Mouse (Mus musculus) midbrain, postnatal 0 days (tissue): ENCODE measurements around the gene Prss27. TPM values are rescaled to one million over a fixed set of nuclear protein-coding genes. Genes with fewer than 3 reads are reported as not detected.
"Not testable (repeated sequence)": the region's sequence is repeated elsewhere in the genome, so short reads cannot be mapped to it uniquely, and the experiment has no call there.

Source experiments
- ATAC-seq: fragments of 200-750 bp; cut with Nextera tagmentation; 2 replicates; pipeline ENCODE4 v1.8.0; 2017; ENCODE audit warnings: moderate number of reproducible peaks, mild to moderate bottlenecking, moderate TSS enrichment, moderate library complexity; ENCODE audit not compliant: low FRiP score
- DNase-seq: peaks from one replicate; pipeline ENCODE4 v3.0.0-alpha.2; 2015; ENCODE audit warnings: low spot score
- H3K27ac ChIP-seq: fragments of 300-500 bp; sonication (generic); 2 replicates; pipeline ENCODE4 v1.5.1; 2014; ENCODE audit warnings: low read depth, mild to moderate bottlenecking, low read length, mixed read lengths
- H3K27me3 ChIP-seq: fragments of 300-500 bp; sonication (generic); 2 replicates; pipeline ENCODE4 v1.6.1; 2014; ENCODE audit warnings: low read length, control low read depth, mixed read lengths; ENCODE audit not compliant: insufficient read depth
- H3K36me3 ChIP-seq: fragments of 300-500 bp; sonication (generic); 2 replicates; pipeline ENCODE4 v1.6.1; 2014; ENCODE audit warnings: low read length, control low read depth, mixed read lengths; ENCODE audit not compliant: insufficient read depth
- H3K4me1 ChIP-seq: fragments of 300-500 bp; sonication (generic); 2 replicates; pipeline ENCODE4 v1.6.1; 2014; ENCODE audit warnings: mild to moderate bottlenecking, control low read depth, antibody characterized with exemption, low read length, mixed read lengths; ENCODE audit not compliant: insufficient read depth
- H3K4me2 ChIP-seq: fragments of 300-500 bp; sonication (generic); 2 replicates; pipeline ENCODE4 v1.6.1; 2014; ENCODE audit warnings: low read depth, mild to moderate bottlenecking, low read length, mixed read lengths; ENCODE audit not compliant: poor library complexity, severe bottlenecking
- H3K4me3 ChIP-seq: fragments of 300-500 bp; sonication (generic); 2 replicates; pipeline ENCODE4 v1.5.1; 2014; ENCODE audit warnings: low read depth, mild to moderate bottlenecking, low read length, moderate library complexity
- H3K9ac ChIP-seq: fragments of 300-500 bp; sonication (generic); replicated peaks from 2 replicates; pipeline ENCODE4 v1.6.1; 2014; ENCODE audit warnings: mild to moderate bottlenecking, low read length, moderate library complexity, mixed read lengths; ENCODE audit not compliant: poor library complexity, severe bottlenecking
- H3K9me3 ChIP-seq: fragments of 300-500 bp; sonication (generic); 2 replicates; pipeline ENCODE4 v1.6.1; 2016; ENCODE audit warnings: low read length, control low read depth
- CTCF ChIP-seq: IDR thresholded peaks from 2 replicates; pipeline ENCODE4 v1.5.1; 2016; ENCODE audit warnings: antibody characterized with exemption, mild to moderate bottlenecking
- WGBS: fragments of 180-500 bp; shearing (Covaris S2); extraction: QIAGEN DNeasy Blood & Tissue Kit; methylation state at CpG from one replicate; pipeline ENCODE4 v1.1.7; 2014; 5-methylcytosine and 5-hydroxymethylcytosine counted together
- microRNA-seq: library from miRNA; unstranded; fragments of <30 nt; microRNA quantifications from one replicate; pipeline ENCODE4, GENCODE M21; 2016; ENCODE audit warnings: borderline number of aligned reads
- polyA plus RNA-seq: library from polyadenylated mRNA; unstranded; fragments of >200 nt; fragmentation: Nextera tagmentation; extraction: Ambion mirVana; gene quantifications from 2 replicates; pipeline ENCODE4 v1.2.1, GENCODE M21; 2015
- total RNA-seq: library from RNA; depleted of rRNA; stranded (reverse); fragments of >200 nt; gene quantifications from 2 replicates; pipeline ENCODE4 v1.2.3, GENCODE M21; 2014; rRNA removed

Gene Prss27
- total and polyA plus RNA-seq, 2 experiments from 2014 or later, result not detected

GRCm38 (mm10) chr17:24069531-24069930, 31.6 kb downstream of the Prss27 start:
- no peak for DNase-seq
- 0 out of 2 replicates have a peak, but pooled peaks cover 3% of the 10 kb centered on the region for H3K36me3 ChIP-seq
- H3K27me3 ChIP-seq, result no peaks in the 10 kb centered on the region
- ATAC-seq, result no peak
- peaks cover 7% of the 10 kb centered on the region for H3K4me1 ChIP-seq
- H3K27ac ChIP-seq, result no peak overlapping the region
- no peak overlapping the region for H3K4me2 ChIP-seq
- no peak overlapping the region for H3K4me3 ChIP-seq
- 93% methylated on average over 3 of the region's 3 CpGs for WGBS
- no peak for TF ChIP-seq CTCF
- H3K9me3 ChIP-seq, result no peaks in the 10 kb centered on the region
- no peak overlapping the region for H3K9ac ChIP-seq

- Histone ChIP-seq H3K4me2 (peak within 1 kb of the TSS; percentile 66), H3K27ac (peak within 1 kb of the TSS; percentile 82), H3K4me3 (peak within 1 kb of the TSS; percentile 95), H3K9me3 (no peaks in the 10 kb centered on the region), H3K4me1 (peaks cover 7% of the 10 kb centered on the region), H3K36me3 (peaks cover 13% of the 10 kb centered on the region), H3K9ac (peak within 1 kb of the TSS; percentile 94), H3K27me3 (no peaks in the 10 kb centered on the region)
- no peak for TF ChIP-seq CTCF
- under 1% methylated on average over 59 of the region's 62 CpGs for WGBS
- DNase-seq (peak; percentile 98), ATAC-seq (peak; percentile 97)
Observed at GRCm38 (mm10) chr17:24072919-24073696, 35.2 kb downstream of the Prss27 start, which contains the start of gene Kctd5. Gene Kctd5 (minus strand): TSS chr17:24073485.

- Histone ChIP-seq H3K4me1 (peaks cover 1% of the 10 kb centered on the region), H3K4me2 (no peak overlapping the region), H3K4me3 (no peak overlapping the region), H3K27me3 (no peaks in the 10 kb centered on the region), H3K27ac (no peak overlapping the region), H3K9me3 (no peaks in the 10 kb centered on the region), H3K36me3 (peaks cover 33% of the 10 kb centered on the region), H3K9ac (no peak overlapping the region)
- ATAC-seq (no peak), DNase-seq (no peak)
- TF ChIP-seq CTCF, result no peak
- WGBS, result 93% methylated on average over 2 of the region's 2 CpGs
Observed at GRCm38 (mm10) chr17:24077101-24077500, 39.2 kb downstream of the Prss27 start.

DNA sequence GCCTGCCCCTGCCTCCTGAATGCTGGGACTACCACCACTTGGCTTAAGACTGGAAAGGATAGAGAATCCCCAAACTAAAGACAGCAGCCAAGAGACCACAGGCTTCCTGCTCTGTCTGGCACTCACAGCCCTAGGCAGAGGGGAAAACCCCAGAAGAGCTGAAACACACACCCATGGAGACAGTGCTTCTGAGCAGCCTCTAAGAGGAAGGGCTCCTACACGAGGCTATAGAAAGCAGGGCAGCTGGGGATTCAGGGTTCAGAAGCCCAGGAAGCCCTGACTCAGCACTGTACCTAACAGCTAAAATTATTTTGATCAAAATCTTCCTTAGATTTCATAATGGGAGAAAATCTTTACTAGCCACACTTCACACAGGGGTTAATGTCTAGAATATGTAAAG, 46.6 kb downstream of the Prss27 start:
- TF ChIP-seq CTCF, result no peak
- Histone ChIP-seq H3K9me3 (no peaks in the 10 kb centered on the region), H3K36me3 (peaks cover 36% of the 10 kb centered on the region; the same call in 1 of the 2 replicates), H3K27ac (no peak overlapping the region), H3K4me2 (no peak overlapping the region), H3K27me3 (no peaks in the 10 kb centered on the region), H3K9ac (no peak overlapping the region), H3K4me1 (no peaks in the 10 kb centered on the region), H3K4me3 (no peak overlapping the region)
- ATAC-seq (no peak), DNase-seq (no peak)
- WGBS, result 57% methylated on average over 1 of the region's 1 CpGs

DNA sequence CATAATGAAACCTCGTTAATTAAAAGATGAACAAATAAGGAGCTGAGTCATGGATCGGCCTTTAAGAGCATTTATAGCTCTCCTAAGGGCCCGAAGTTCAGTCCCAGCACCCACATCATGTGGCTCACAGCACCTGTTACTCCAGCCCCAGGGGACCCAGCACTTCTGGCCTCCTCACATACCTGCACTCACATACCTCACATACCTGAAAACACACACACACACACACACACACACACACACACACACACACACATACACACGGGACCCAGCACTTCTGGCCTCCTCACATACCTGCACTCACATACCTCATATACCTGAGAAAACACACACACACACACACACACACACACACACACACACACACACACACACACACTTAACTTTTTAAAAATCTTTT, 48.5 kb downstream of the Prss27 start:
- H3K27ac ChIP-seq, H3K4me3 ChIP-seq, H3K9ac ChIP-seq, H3K9me3 ChIP-seq, ATAC-seq, H3K4me2 ChIP-seq, DNase-seq, H3K27me3 ChIP-seq, H3K4me1 ChIP-seq: not testable (repeated sequence)
- peaks cover 46% of the 10 kb centered on the region for H3K36me3 ChIP-seq
- WGBS, result 97% methylated on average over 4 of the region's 4 CpGs

DNA sequence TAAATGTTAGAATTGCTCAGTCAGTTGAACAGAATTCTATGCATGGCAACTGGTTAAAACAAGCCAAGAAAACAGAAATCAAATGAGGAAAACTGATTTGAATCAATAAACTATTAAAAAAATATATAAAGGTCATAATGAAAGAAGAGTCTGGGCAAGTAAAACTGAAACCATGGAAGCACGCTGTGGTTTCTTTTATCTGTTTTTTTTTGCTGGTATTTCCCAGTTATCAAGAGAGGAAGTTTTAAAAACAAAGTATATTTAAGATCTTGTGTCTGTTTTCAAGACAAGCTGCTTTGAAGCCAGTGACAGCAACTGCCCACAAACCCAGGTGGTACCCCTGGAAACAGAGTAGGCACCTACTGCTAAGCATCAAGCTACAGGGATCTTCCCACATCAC, 52.6 kb downstream of the Prss27 start:
- Histone ChIP-seq H3K9me3 (no peaks in the 10 kb centered on the region), H3K27me3 (no peaks in the 10 kb centered on the region), H3K27ac (no peak overlapping the region), H3K4me1 (no peaks in the 10 kb centered on the region), H3K4me3 (no peak overlapping the region), H3K9ac (no peak overlapping the region), H3K36me3 (peaks cover 46% of the 10 kb centered on the region), H3K4me2 (no peak overlapping the region)
- no peak for TF ChIP-seq CTCF
- 95% methylated on average over 1 of the region's 1 CpGs for WGBS
- ATAC-seq, result no peak
- no peak for DNase-seq

Small RNAs within 50 kb of the gene (microRNA-seq; reads per million reads assigned to microRNA genes)
- gene Gm27700, result not detected

Other genes with a start within 250 kb of the Prss27 start
- 162 and 196 TPM in 2 replicates for gene Srrm2, start 247.6 kb upstream of the Prss27 start, total RNA-seq
- 351 and 443 TPM in 2 replicates for gene Srrm2, start 247.6 kb upstream of the Prss27 start, polyA plus RNA-seq
- 1,027 and 1,129 TPM in 2 replicates for gene Elob, start 209.0 kb upstream of the Prss27 start, total RNA-seq
- gene Elob, start 209.0 kb upstream of the Prss27 start, polyA plus RNA-seq, result 1,525 and 1,526 TPM in 2 replicates
- not detected in 2 replicates for gene Prss33, start 202.1 kb upstream of the Prss27 start, total RNA-seq
- gene Prss33, start 202.1 kb upstream of the Prss27 start, polyA plus RNA-seq, result 0.17 TPM in 1 of 2 replicates, not detected in the other
- not detected in 2 replicates for gene Prss32, start 194.3 kb upstream of the Prss27 start, total RNA-seq
- gene Prss32, start 194.3 kb upstream of the Prss27 start, polyA plus RNA-seq, result 0.23 and 0.60 TPM in 2 replicates
- gene Prss41, start 194.0 kb upstream of the Prss27 start, total RNA-seq, result 0.11 and 1.8 TPM in 2 replicates
- 1.3 and 2.2 TPM in 2 replicates for gene Prss41, start 194.0 kb upstream of the Prss27 start, polyA plus RNA-seq
- gene Prss21, start 170.1 kb upstream of the Prss27 start, total RNA-seq, result not detected in 2 replicates
- not detected in 2 replicates for gene Prss21, start 170.1 kb upstream of the Prss27 start, polyA plus RNA-seq
- 2.0 TPM in 1 of 2 replicates, not detected in the other for gene Dcpp1, start 157.3 kb upstream of the Prss27 start, total RNA-seq
- not detected in 2 replicates for gene Dcpp1, start 157.3 kb upstream of the Prss27 start, polyA plus RNA-seq
- gene Dcpp2, start 157.3 kb upstream of the Prss27 start, total RNA-seq, result not detected in 2 replicates
- gene Dcpp2, start 157.3 kb upstream of the Prss27 start, polyA plus RNA-seq, result not detected in 2 replicates
- not detected in 2 replicates for gene Dcpp3, start 120.7 kb upstream of the Prss27 start, total RNA-seq
- gene Dcpp3, start 120.7 kb upstream of the Prss27 start, polyA plus RNA-seq, result not detected in 2 replicates
- gene Sbp, start 96.5 kb upstream of the Prss27 start, total RNA-seq, result not detected in 2 replicates
- not detected in 2 replicates for gene Sbp, start 96.5 kb upstream of the Prss27 start, polyA plus RNA-seq
- gene Sbpl, start 82.9 kb upstream of the Prss27 start, total RNA-seq, result not detected in 2 replicates
- gene Sbpl, start 82.9 kb upstream of the Prss27 start, polyA plus RNA-seq, result not detected in 2 replicates
- gene Prss30, start 57.6 kb upstream of the Prss27 start, total RNA-seq, result 1.8 TPM in 1 of 2 replicates, not detected in the other
- gene Prss30, start 57.6 kb upstream of the Prss27 start, polyA plus RNA-seq, result 0.15 and 0.17 TPM in 2 replicates
- gene Prss22, start 40.0 kb upstream of the Prss27 start, total RNA-seq, result not detected in 2 replicates
- 0.17 TPM in 1 of 2 replicates, not detected in the other for gene Prss22, start 40.0 kb upstream of the Prss27 start, polyA plus RNA-seq
- gene Kctd5, start 35.3 kb downstream of the Prss27 start, total RNA-seq, result 92.0 and 99.8 TPM in 2 replicates
- 80.2 and 81.3 TPM in 2 replicates for gene Kctd5, start 35.3 kb downstream of the Prss27 start, polyA plus RNA-seq
- gene Pdpk1, start 112.8 kb downstream of the Prss27 start, total RNA-seq, result 57.9 and 68.1 TPM in 2 replicates
- 53.2 and 61.5 TPM in 2 replicates for gene Pdpk1, start 112.8 kb downstream of the Prss27 start, polyA plus RNA-seq
- gene Amdhd2, start 125.6 kb downstream of the Prss27 start, total RNA-seq, result 40.2 and 58.6 TPM in 2 replicates
- gene Amdhd2, start 125.6 kb downstream of the Prss27 start, polyA plus RNA-seq, result 34.0 and 41.4 TPM in 2 replicates
- gene Atp6v0c, start 131.6 kb downstream of the Prss27 start, total RNA-seq, result 730 and 771 TPM in 2 replicates
- 2,426 and 2,595 TPM in 2 replicates for gene Atp6v0c, start 131.6 kb downstream of the Prss27 start, polyA plus RNA-seq
- 146 and 168 TPM in 2 replicates for gene Tbc1d24, start 167.4 kb downstream of the Prss27 start, total RNA-seq
- gene Tbc1d24, start 167.4 kb downstream of the Prss27 start, polyA plus RNA-seq, result 27.4 and 27.6 TPM in 2 replicates
- 19.4 and 23.6 TPM in 2 replicates for gene Ntn3, start 171.4 kb downstream of the Prss27 start, total RNA-seq
- 4.0 and 4.3 TPM in 2 replicates for gene Ntn3, start 171.4 kb downstream of the Prss27 start, polyA plus RNA-seq
- gene Tedc2, start 182.7 kb downstream of the Prss27 start, total RNA-seq, result 17.4 and 17.9 TPM in 2 replicates
- 9.0 and 11.1 TPM in 2 replicates for gene Tedc2, start 182.7 kb downstream of the Prss27 start, polyA plus RNA-seq
- 6.2 and 6.7 TPM in 2 replicates for gene Ccnf, start 213.3 kb downstream of the Prss27 start, total RNA-seq
- gene Ccnf, start 213.3 kb downstream of the Prss27 start, polyA plus RNA-seq, result 5.0 and 5.3 TPM in 2 replicates